Mouse (Mus musculus): Measurements from ENCODE around the gene Vps33b. TPM values are rescaled to one million over a fixed set of nuclear protein-coding genes. Genes with fewer than 3 reads are reported as not detected.
A peak's percentile ranks its signal among the peaks of the same experiment; 100 is the strongest.

Gene Vps33b
- polyA plus RNA-seq, 1 experiment from 2014 or later: 15.5 TPM

GRCm38 (mm10) chr7:80260625-80261371 is 8.7 kb upstream of the Vps33b start, which contains the start of gene Ngrn:
Ngrn (plus strand) TSS chr7:80261215.
- peak within 1 kb of the TSS; percentile 69 for H3K4me3 ChIP-seq (ENCODE audit: low read length)

GRCm38 (mm10) chr7:80261372-80261990 is 8.0 kb upstream of the Vps33b start:
- Histone ChIP-seq H3K27me3 (ENCODE audit: control insufficient read depth, insufficient read depth, low read length) (no peaks in the 10 kb centered on the region), H3K4me2 (replicated peaks; ENCODE audit: low read depth, low read length) (peak overlapping the region; percentile 54), H3K36me3 (ENCODE audit: control insufficient read depth, insufficient read depth, low read length) (peaks cover 32% of the 10 kb centered on the region), H3K27ac (ENCODE audit: low read depth, low read length) (peak overlapping the region; percentile 53), H3K4me3 (ENCODE audit: low read length) (peak overlapping the region; percentile 69), H3K9ac (ENCODE audit: low read depth, low read length) (peak overlapping the region; percentile 72), H3K4me1 (ENCODE audit: control insufficient read depth, insufficient read depth, low read length) (peaks cover 6% of the 10 kb centered on the region), H3K9me3 (ENCODE audit: control insufficient read depth, low read length) (no peaks in the 10 kb centered on the region)
- WGBS: under 1% methylated on average over 32 of the region's 32 CpGs
- ATAC-seq (ENCODE audit: low FRiP score, low TSS enrichment): peak; percentile 61

More at GRCm38 (mm10) chr7:80260625-80261371, 8.7 kb upstream of the Vps33b start, which contains the start of gene Ngrn:
- H3K27ac ChIP-seq (ENCODE audit: low read depth, low read length): peak within 1 kb of the TSS; percentile 53
- peak within 1 kb of the TSS; percentile 72 for H3K9ac ChIP-seq (ENCODE audit: low read depth, low read length)
- peak; percentile 89 for ATAC-seq (ENCODE audit: low FRiP score, low TSS enrichment)
- peaks cover 6% of the 10 kb centered on the region for H3K4me1 ChIP-seq (ENCODE audit: control insufficient read depth, insufficient read depth, low read length)
- no peaks in the 10 kb centered on the region for H3K27me3 ChIP-seq (ENCODE audit: control insufficient read depth, insufficient read depth, low read length)
- 26% methylated on average over 40 of the region's 40 CpGs for WGBS
- no peaks in the 10 kb centered on the region for H3K9me3 ChIP-seq (ENCODE audit: control insufficient read depth, low read length)
- peaks cover 25% of the 10 kb centered on the region for H3K36me3 ChIP-seq (ENCODE audit: control insufficient read depth, insufficient read depth, low read length)
- peak within 1 kb of the TSS; percentile 54 for H3K4me2 ChIP-seq (replicated peaks; ENCODE audit: low read depth, low read length)

GRCm38 (mm10) chr7:80264606-80265005 is 4.8 kb upstream of the Vps33b start:
- H3K4me2 ChIP-seq (replicated peaks; ENCODE audit: low read depth, low read length): no peak overlapping the region
- ATAC-seq (ENCODE audit: low FRiP score, low TSS enrichment): no peak
- no peaks in the 10 kb centered on the region for H3K27me3 ChIP-seq (ENCODE audit: control insufficient read depth, insufficient read depth, low read length)
- H3K36me3 ChIP-seq (ENCODE audit: control insufficient read depth, insufficient read depth, low read length): peaks cover 40% of the 10 kb centered on the region
- no peak overlapping the region for H3K9ac ChIP-seq (ENCODE audit: low read depth, low read length)
- H3K27ac ChIP-seq (ENCODE audit: low read depth, low read length): no peak overlapping the region
- H3K9me3 ChIP-seq (ENCODE audit: control insufficient read depth, low read length): no peaks in the 10 kb centered on the region
- WGBS: 91% methylated on average over 12 of the region's 12 CpGs
- no peak overlapping the region for H3K4me3 ChIP-seq (ENCODE audit: low read length)
- peaks cover 6% of the 10 kb centered on the region for H3K4me1 ChIP-seq (ENCODE audit: control insufficient read depth, insufficient read depth, low read length)

GRCm38 (mm10) chr7:80267764-80268163 is 1.7 kb upstream of the Vps33b start:
- 88% methylated on average over 1 of the region's 1 CpGs for WGBS
- H3K4me2 ChIP-seq (replicated peaks; ENCODE audit: low read depth, low read length): no peak overlapping the region
- no peak overlapping the region for H3K4me3 ChIP-seq (ENCODE audit: low read length)
- no peaks in the 10 kb centered on the region for H3K9me3 ChIP-seq (ENCODE audit: control insufficient read depth, low read length)
- peaks cover 40% of the 10 kb centered on the region for H3K36me3 ChIP-seq (ENCODE audit: control insufficient read depth, insufficient read depth, low read length)
- no peak overlapping the region for H3K9ac ChIP-seq (ENCODE audit: low read depth, low read length)
- no peak overlapping the region for H3K27ac ChIP-seq (ENCODE audit: low read depth, low read length)
- no peak for ATAC-seq (ENCODE audit: low FRiP score, low TSS enrichment)
- H3K4me1 ChIP-seq (ENCODE audit: control insufficient read depth, insufficient read depth, low read length): peaks cover 5% of the 10 kb centered on the region; the same call in 1 of the 2 replicates
- H3K27me3 ChIP-seq (ENCODE audit: control insufficient read depth, insufficient read depth, low read length): no peaks in the 10 kb centered on the region

DNA sequence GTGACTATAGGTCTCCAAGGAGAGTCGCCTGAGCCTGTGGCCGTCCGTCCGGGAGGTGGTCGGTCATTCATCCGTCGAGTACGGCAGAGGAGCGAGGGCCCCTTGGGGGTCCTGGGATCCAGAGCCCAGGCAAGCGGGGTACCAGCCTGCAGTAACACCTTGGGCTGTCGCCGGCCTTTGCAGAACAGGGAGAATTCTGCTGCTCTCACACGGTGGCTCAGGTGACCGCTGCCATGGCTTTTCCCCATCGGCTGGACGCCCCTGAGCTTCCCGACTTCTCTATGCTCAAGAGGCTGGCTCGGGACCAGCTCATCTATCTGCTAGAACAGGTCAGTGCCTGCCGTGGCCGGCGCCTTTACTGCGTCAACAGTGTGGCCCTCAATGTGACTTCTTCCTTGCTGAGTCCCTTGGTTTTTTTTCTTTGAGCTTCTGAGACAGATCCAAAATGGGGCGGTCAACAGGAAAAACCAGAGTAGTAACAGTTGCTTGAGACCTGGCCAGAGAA is 354 bp downstream of the Vps33b start:
- Histone ChIP-seq H3K4me2 (replicated peaks; ENCODE audit: low read depth, low read length) (peak overlapping the region; percentile 86), H3K27me3 (ENCODE audit: control insufficient read depth, insufficient read depth, low read length) (no peaks in the 10 kb centered on the region), H3K4me1 (ENCODE audit: control insufficient read depth, insufficient read depth, low read length) (peaks cover 5% of the 10 kb centered on the region; the same call in 1 of the 2 replicates), H3K9ac (ENCODE audit: low read depth, low read length) (peak overlapping the region; percentile 67), H3K9me3 (ENCODE audit: control insufficient read depth, low read length) (peaks cover 8% of the 10 kb centered on the region), H3K4me3 (ENCODE audit: low read length) (peak overlapping the region; percentile 65), H3K27ac (ENCODE audit: low read depth, low read length) (no peak overlapping the region), H3K36me3 (ENCODE audit: control insufficient read depth, insufficient read depth, low read length) (peaks cover 33% of the 10 kb centered on the region)
- ATAC-seq (ENCODE audit: low FRiP score, low TSS enrichment): peak; percentile 68; the same call in 1 of the 2 replicates
- WGBS: under 1% methylated on average over 23 of the region's 23 CpGs

DNA sequence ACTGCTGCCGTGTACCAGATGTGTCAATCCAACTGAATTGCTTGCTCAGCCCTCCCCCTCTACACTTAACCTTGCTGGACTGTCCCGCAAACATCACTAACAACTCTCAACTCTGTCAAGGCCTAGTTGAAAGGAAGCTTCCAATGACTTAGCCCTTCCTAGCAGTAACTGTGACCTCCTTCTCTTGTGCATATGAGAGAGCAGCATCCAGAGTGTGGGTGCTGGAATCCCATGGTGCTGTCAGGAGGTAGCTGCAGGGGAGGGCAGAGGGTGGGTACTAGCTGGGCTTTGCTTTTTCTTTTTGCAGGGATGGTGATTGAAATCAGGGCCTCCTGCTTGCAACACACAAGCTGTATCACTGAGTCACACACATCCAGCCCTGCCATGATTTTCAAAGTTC is 4.0 kb downstream of the Vps33b start:
- Histone ChIP-seq H3K9me3 (ENCODE audit: control insufficient read depth, low read length) (peaks cover 12% of the 10 kb centered on the region), H3K27me3 (ENCODE audit: control insufficient read depth, insufficient read depth, low read length) (no peaks in the 10 kb centered on the region), H3K36me3 (ENCODE audit: control insufficient read depth, insufficient read depth, low read length) (peaks cover 37% of the 10 kb centered on the region), H3K4me3 (ENCODE audit: low read length) (no peak overlapping the region), H3K4me1 (ENCODE audit: control insufficient read depth, insufficient read depth, low read length) (peaks cover 5% of the 10 kb centered on the region; the same call in 1 of the 2 replicates), H3K9ac (ENCODE audit: low read depth, low read length) (no peak overlapping the region), H3K4me2 (replicated peaks; ENCODE audit: low read depth, low read length) (no peak overlapping the region), H3K27ac (ENCODE audit: low read depth, low read length) (no peak overlapping the region)
- ATAC-seq (ENCODE audit: low FRiP score, low TSS enrichment): no peak
- 90% methylated on average over 2 of the region's 2 CpGs for WGBS

DNA sequence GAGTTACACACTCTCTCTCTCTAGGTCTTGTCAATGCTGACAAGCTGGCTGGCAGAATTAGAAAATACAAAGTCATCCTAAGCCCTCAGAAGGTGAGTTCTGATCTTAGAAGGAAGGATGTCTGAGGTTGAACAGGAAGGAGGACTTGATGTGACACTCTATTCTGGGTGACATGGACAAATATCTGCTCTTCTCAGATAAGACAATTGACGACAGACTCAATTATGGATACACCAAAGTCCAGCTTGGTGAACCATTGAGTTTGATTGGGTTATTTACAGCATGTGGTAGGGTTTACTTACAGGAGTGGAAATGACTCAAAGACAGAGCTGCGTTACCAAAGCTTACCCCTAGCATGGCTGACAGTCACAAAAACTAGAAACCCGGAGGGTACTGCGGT is 6.9 kb downstream of the Vps33b start:
- H3K27me3 ChIP-seq (ENCODE audit: control insufficient read depth, insufficient read depth, low read length): no peaks in the 10 kb centered on the region
- H3K4me3 ChIP-seq (ENCODE audit: low read length): no peak overlapping the region
- H3K4me1 ChIP-seq (ENCODE audit: control insufficient read depth, insufficient read depth, low read length): no peaks in the 10 kb centered on the region
- 97% methylated on average over 4 of the region's 4 CpGs for WGBS
- peaks cover 12% of the 10 kb centered on the region for H3K9me3 ChIP-seq (ENCODE audit: control insufficient read depth, low read length)
- H3K27ac ChIP-seq (ENCODE audit: low read depth, low read length): no peak overlapping the region
- no peak overlapping the region for H3K9ac ChIP-seq (ENCODE audit: low read depth, low read length)
- peaks cover 52% of the 10 kb centered on the region for H3K36me3 ChIP-seq (ENCODE audit: control insufficient read depth, insufficient read depth, low read length)
- H3K4me2 ChIP-seq (replicated peaks; ENCODE audit: low read depth, low read length): no peak overlapping the region
- ATAC-seq (ENCODE audit: low FRiP score, low TSS enrichment): no peak

- H3K4me3 ChIP-seq (ENCODE audit: low read length): no peak overlapping the region
- peaks cover 61% of the 10 kb centered on the region for H3K36me3 ChIP-seq (ENCODE audit: control insufficient read depth, insufficient read depth, low read length)
- H3K4me2 ChIP-seq (replicated peaks; ENCODE audit: low read depth, low read length): no peak overlapping the region
- no peak for ATAC-seq (ENCODE audit: low FRiP score, low TSS enrichment)
- no peaks in the 10 kb centered on the region for H3K4me1 ChIP-seq (ENCODE audit: control insufficient read depth, insufficient read depth, low read length)
- H3K9ac ChIP-seq (ENCODE audit: low read depth, low read length): no peak overlapping the region
- WGBS: 87% methylated on average over 10 of the region's 10 CpGs
- peaks cover 2% of the 10 kb centered on the region; the same call in 1 of the 2 replicates for H3K9me3 ChIP-seq (ENCODE audit: control insufficient read depth, low read length)
- H3K27ac ChIP-seq (ENCODE audit: low read depth, low read length): no peak overlapping the region
- H3K27me3 ChIP-seq (ENCODE audit: control insufficient read depth, insufficient read depth, low read length): no peaks in the 10 kb centered on the region
These were observed 10.6 kb downstream of the Vps33b start for GRCm38 (mm10) chr7:80280032-80280431.

- no peak overlapping the region for H3K27ac ChIP-seq (ENCODE audit: low read depth, low read length)
- 92% methylated on average over 2 of the region's 2 CpGs for WGBS
- no peak overlapping the region for H3K4me3 ChIP-seq (ENCODE audit: low read length)
- no peak for ATAC-seq (ENCODE audit: low FRiP score, low TSS enrichment)
- H3K4me2 ChIP-seq (replicated peaks; ENCODE audit: low read depth, low read length): no peak overlapping the region
- no peak overlapping the region for H3K9ac ChIP-seq (ENCODE audit: low read depth, low read length)
- no peaks in the 10 kb centered on the region for H3K4me1 ChIP-seq (ENCODE audit: control insufficient read depth, insufficient read depth, low read length)
- no peaks in the 10 kb centered on the region for H3K27me3 ChIP-seq (ENCODE audit: control insufficient read depth, insufficient read depth, low read length)
- peaks cover 64% of the 10 kb centered on the region for H3K36me3 ChIP-seq (ENCODE audit: control insufficient read depth, insufficient read depth, low read length)
- no peaks in the 10 kb centered on the region for H3K9me3 ChIP-seq (ENCODE audit: control insufficient read depth, low read length)
These were observed 11.5 kb downstream of the Vps33b start for GRCm38 (mm10) chr7:80280998-80281397.
